Mouse (Mus musculus): ENCODE results near the gene Vsir. TPM values are rescaled to one million over a fixed set of nuclear protein-coding genes. Genes with fewer than 3 reads are reported as not detected.

The Vsir gene
- polyA plus RNA-seq, 1 experiment from 2014 or later: 1.7 TPM

- no peaks in the 10 kb centered on the region for H3K36me3 ChIP-seq (replicated peaks; ENCODE audit: control insufficient read depth, insufficient read depth, low read depth, low read length)
- DNase-seq (ENCODE audit: low spot score) (no peak), ATAC-seq (replicated peaks; ENCODE audit: insufficient number of reproducible peaks, low FRiP score, low TSS enrichment, low read depth) (no peak)
- no peaks in the 10 kb centered on the region for H3K27me3 ChIP-seq (ENCODE audit: control insufficient read depth, insufficient read depth, low read length)
- 62% methylated on average over 9 of the region's 9 CpGs for WGBS
- no peak overlapping the region for H3K4me3 ChIP-seq (ENCODE audit: low read depth, low read length)
- H3K9ac ChIP-seq (replicated peaks; ENCODE audit: low read length): no peak overlapping the region
- no peaks in the 10 kb centered on the region for H3K4me1 ChIP-seq (ENCODE audit: control insufficient read depth, insufficient read depth, low read length)
- no peak overlapping the region for H3K4me2 ChIP-seq (ENCODE audit: low read depth, low read length)
- no peak overlapping the region for H3K27ac ChIP-seq (replicated peaks; ENCODE audit: low read depth, low read length)
- no peaks in the 10 kb centered on the region for H3K9me3 ChIP-seq (replicated peaks; ENCODE audit: control insufficient read depth, low read length)
Measured at GRCm38 (mm10) chr10:60379419-60379957, 32.8 kb downstream of the Vsir start.

DNA sequence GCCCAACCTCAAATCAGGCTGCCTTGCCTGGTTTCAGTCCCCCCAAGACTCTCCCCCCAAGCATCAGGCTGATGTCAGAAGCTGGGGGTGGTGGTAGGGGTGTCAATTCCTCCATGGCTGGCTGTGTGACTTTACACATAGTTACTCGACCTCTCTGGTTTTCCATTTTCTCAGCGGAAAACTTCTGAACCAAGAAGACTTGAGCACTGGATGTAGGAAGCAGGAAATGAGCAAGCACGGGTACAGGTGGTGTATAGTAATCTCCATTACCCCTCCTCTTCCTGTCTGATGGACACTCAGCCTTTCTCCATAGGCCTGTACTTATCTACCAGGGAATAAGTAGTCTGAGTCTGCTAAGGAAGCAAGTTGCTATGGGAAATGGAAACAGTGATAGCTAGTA, 33.6 kb downstream of the Vsir start:
- Histone ChIP-seq H3K4me2 (ENCODE audit: low read depth, low read length) (no peak overlapping the region), H3K27ac (replicated peaks; ENCODE audit: low read depth, low read length) (no peak overlapping the region), H3K9me3 (replicated peaks; ENCODE audit: control insufficient read depth, low read length) (no peaks in the 10 kb centered on the region), H3K4me1 (ENCODE audit: control insufficient read depth, insufficient read depth, low read length) (no peaks in the 10 kb centered on the region), H3K27me3 (ENCODE audit: control insufficient read depth, insufficient read depth, low read length) (no peaks in the 10 kb centered on the region), H3K9ac (replicated peaks; ENCODE audit: low read length) (no peak overlapping the region), H3K36me3 (replicated peaks; ENCODE audit: control insufficient read depth, insufficient read depth, low read depth, low read length) (no peaks in the 10 kb centered on the region), H3K4me3 (ENCODE audit: low read depth, low read length) (no peak overlapping the region)
- 59% methylated on average over 3 of the region's 3 CpGs for WGBS
- ATAC-seq (replicated peaks; ENCODE audit: insufficient number of reproducible peaks, low FRiP score, low TSS enrichment, low read depth): no peak
- no peak for DNase-seq (ENCODE audit: low spot score)

DNA sequence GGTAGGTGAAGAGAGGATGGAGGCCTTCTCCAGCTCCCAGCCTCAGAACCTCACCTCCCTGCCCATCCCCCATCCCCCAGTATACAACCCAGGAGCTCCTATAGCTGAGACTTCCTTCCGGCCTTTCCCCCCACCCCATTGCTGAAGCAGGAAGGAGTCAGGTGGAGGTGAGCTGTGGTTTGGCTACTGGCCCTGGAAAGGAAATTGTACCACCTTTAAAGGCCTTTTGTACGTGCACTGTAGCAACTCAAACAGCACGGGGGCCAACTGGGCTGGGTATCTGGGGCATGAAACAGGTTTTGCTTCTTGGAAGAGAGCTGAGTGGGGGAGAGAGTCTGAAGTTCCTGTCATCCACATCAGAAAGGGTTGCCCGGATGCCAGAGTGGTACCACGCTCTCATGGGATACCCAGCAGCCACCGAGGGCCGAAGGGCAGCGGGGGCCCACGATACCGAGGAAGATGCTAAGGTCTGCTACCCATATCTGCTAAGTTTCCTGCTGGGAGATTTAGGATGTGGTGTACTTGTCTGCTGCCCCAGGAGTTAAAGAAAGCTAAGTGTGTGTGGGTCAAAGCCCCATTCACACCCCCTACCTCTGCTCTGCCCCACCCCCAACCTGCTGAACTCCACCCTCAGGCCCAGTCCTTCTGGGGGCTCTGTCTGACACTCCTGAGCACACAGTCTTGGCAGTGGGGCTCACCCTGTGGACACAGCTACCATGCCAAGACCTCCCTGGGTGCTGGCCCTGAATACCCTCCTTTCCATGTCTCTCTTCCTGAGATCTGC, 34.7 kb downstream of the Vsir start:
- no peak overlapping the region for H3K27ac ChIP-seq (replicated peaks; ENCODE audit: low read depth, low read length)
- ATAC-seq (replicated peaks; ENCODE audit: insufficient number of reproducible peaks, low FRiP score, low TSS enrichment, low read depth): no peak

DNA sequence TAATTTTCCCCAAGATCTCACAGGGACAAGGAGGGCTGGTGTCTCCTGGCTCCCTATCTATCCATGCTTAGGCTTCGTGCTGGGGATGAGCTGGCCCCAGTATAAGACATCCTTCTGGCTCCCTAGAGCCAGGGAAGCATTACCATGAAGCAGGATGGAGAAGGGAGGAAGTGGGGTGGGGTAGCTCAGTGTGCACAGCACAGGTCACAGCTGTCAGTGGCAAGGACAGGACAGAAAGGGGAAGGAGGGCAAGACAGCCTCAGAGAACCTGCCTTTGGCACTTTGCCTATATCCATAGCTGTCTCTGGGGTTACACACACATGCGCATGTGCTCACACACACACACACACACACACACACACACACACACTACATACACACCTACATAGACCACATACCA, 41.7 kb downstream of the Vsir start:
- 83% methylated on average over 2 of the region's 2 CpGs for WGBS
- H3K9me3 ChIP-seq (replicated peaks; ENCODE audit: control insufficient read depth, low read length): no peaks in the 10 kb centered on the region
- no peak for DNase-seq (ENCODE audit: low spot score)
- no peaks in the 10 kb centered on the region for H3K27me3 ChIP-seq (ENCODE audit: control insufficient read depth, insufficient read depth, low read length)
- no peak for ATAC-seq (replicated peaks; ENCODE audit: insufficient number of reproducible peaks, low FRiP score, low TSS enrichment, low read depth)
- no peaks in the 10 kb centered on the region for H3K4me1 ChIP-seq (ENCODE audit: control insufficient read depth, insufficient read depth, low read length)
- H3K4me2 ChIP-seq (ENCODE audit: low read depth, low read length): no peak overlapping the region
- H3K36me3 ChIP-seq (replicated peaks; ENCODE audit: control insufficient read depth, insufficient read depth, low read depth, low read length): no peaks in the 10 kb centered on the region
- H3K27ac ChIP-seq (replicated peaks; ENCODE audit: low read depth, low read length): no peak overlapping the region
- no peak overlapping the region for H3K9ac ChIP-seq (replicated peaks; ENCODE audit: low read length)
- no peak overlapping the region for H3K4me3 ChIP-seq (ENCODE audit: low read depth, low read length)

More for the DNA sequence above, 34.7 kb downstream of the Vsir start:
- H3K4me1 ChIP-seq (ENCODE audit: control insufficient read depth, insufficient read depth, low read length): no peaks in the 10 kb centered on the region
- 68% methylated on average over 10 of the region's 10 CpGs for WGBS
- H3K9me3 ChIP-seq (replicated peaks; ENCODE audit: control insufficient read depth, low read length): no peaks in the 10 kb centered on the region
- no peak overlapping the region for H3K4me3 ChIP-seq (ENCODE audit: low read depth, low read length)
- H3K4me2 ChIP-seq (ENCODE audit: low read depth, low read length): no peak overlapping the region
- no peak overlapping the region for H3K9ac ChIP-seq (replicated peaks; ENCODE audit: low read length)
- H3K36me3 ChIP-seq (replicated peaks; ENCODE audit: control insufficient read depth, insufficient read depth, low read depth, low read length): no peaks in the 10 kb centered on the region
- H3K27me3 ChIP-seq (ENCODE audit: control insufficient read depth, insufficient read depth, low read length): no peaks in the 10 kb centered on the region
- no peak for DNase-seq (ENCODE audit: low spot score)

DNA sequence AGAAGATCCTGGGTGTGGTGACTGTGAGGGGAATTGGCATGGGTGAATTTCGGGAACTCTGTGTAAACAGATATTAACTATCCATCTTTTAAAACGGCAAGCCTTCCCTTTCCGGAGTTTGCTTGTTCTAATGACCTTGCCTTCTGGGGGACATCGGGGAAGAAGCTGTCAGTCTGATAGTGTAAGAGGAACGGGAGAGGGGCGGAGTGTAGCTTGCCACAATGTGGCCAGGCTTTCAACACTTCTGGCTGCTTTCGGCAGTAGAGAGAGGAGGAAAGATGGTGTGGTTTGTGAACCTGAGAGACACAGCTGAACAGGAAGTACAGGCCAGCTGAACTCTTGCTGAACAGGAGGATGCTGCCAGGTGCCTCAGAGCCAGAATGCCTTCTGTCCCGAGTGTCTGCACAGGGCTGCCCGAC, 42.8 kb downstream of the Vsir start:
- H3K27ac ChIP-seq (replicated peaks; ENCODE audit: low read depth, low read length): no peak overlapping the region
- no peaks in the 10 kb centered on the region for H3K27me3 ChIP-seq (ENCODE audit: control insufficient read depth, insufficient read depth, low read length)
- H3K4me3 ChIP-seq (ENCODE audit: low read depth, low read length): no peak overlapping the region
- no peak overlapping the region for H3K4me2 ChIP-seq (ENCODE audit: low read depth, low read length)
- no peak overlapping the region for H3K9ac ChIP-seq (replicated peaks; ENCODE audit: low read length)
- WGBS: 48% methylated on average over 9 of the region's 9 CpGs
- no peaks in the 10 kb centered on the region for H3K9me3 ChIP-seq (replicated peaks; ENCODE audit: control insufficient read depth, low read length)
- no peaks in the 10 kb centered on the region for H3K36me3 ChIP-seq (replicated peaks; ENCODE audit: control insufficient read depth, insufficient read depth, low read depth, low read length)
- H3K4me1 ChIP-seq (ENCODE audit: control insufficient read depth, insufficient read depth, low read length): no peaks in the 10 kb centered on the region
- no peak for ATAC-seq (replicated peaks; ENCODE audit: insufficient number of reproducible peaks, low FRiP score, low TSS enrichment, low read depth)
- no peak for DNase-seq (ENCODE audit: low spot score)

DNA sequence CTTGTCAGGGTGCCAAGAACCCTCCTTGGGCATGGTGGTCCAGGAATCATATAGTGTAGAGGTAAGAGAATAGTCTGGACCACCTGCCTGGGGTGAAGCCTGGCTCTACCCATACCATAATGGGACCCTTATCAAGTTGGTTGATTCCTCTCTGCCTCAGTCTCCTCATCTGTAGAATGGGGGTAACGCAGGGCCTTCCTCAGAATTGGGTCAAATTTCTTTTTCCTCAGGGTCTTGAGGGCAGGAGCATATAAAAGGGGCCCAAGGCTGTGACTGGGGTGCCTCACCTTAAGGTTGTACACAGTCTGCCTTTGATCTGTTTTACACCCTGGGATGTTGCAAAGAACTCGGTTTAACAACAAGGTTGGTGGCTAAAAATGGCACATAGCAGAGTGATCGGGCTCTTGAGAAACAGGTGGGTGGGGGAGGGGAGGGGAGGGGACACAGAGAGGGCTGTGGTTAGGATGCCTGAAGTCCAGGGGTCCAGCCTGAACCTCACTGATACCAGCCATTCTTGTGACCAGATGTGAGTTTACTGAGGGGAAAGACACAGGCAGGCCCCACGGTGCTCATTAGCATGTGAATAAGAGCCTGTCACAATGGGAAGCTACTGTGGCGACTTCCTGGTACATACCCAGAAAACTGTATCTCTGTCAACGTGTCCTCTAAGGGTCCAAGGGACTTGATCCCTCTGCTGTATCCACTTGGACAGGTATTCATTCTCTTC, 43.7 kb downstream of the Vsir start:
- Histone ChIP-seq H3K9ac (replicated peaks; ENCODE audit: low read length) (no peak overlapping the region), H3K27ac (replicated peaks; ENCODE audit: low read depth, low read length) (no peak overlapping the region), H3K9me3 (replicated peaks; ENCODE audit: control insufficient read depth, low read length) (no peaks in the 10 kb centered on the region), H3K4me1 (ENCODE audit: control insufficient read depth, insufficient read depth, low read length) (no peaks in the 10 kb centered on the region), H3K36me3 (replicated peaks; ENCODE audit: control insufficient read depth, insufficient read depth, low read depth, low read length) (no peaks in the 10 kb centered on the region), H3K27me3 (ENCODE audit: control insufficient read depth, insufficient read depth, low read length) (no peaks in the 10 kb centered on the region), H3K4me2 (ENCODE audit: low read depth, low read length) (no peak overlapping the region), H3K4me3 (ENCODE audit: low read depth, low read length) (no peak overlapping the region)
- 42% methylated on average over 6 of the region's 6 CpGs for WGBS
- DNase-seq (ENCODE audit: low spot score): no peak
- ATAC-seq (replicated peaks; ENCODE audit: insufficient number of reproducible peaks, low FRiP score, low TSS enrichment, low read depth): no peak

DNA sequence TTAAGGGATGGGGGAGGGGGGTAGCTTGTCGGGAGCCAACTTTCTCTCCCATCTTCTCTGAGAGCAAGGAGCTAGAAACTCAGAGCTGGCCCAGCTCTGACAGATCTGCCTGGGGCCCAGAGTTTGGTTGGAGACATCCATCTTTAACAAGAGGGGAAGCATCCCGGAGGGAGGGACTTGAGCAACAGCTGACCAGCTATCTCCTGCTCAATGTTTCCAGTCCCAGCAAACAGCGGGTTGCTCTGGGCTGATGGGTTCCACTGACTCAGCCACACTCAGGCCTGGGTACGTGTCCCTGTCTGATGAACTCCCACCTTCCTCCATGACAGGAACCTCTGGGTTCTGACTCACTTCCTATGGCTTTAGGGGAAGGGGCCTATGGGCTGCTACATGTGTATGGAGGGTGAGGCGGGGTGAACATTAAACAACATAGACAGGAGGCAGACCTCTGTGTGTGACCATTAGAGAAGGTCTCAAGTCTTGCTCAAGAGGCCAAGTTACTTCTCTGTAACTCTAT, 44.3 kb downstream of the Vsir start:
- Histone ChIP-seq H3K9ac (replicated peaks; ENCODE audit: low read length) (no peak overlapping the region), H3K4me1 (ENCODE audit: control insufficient read depth, insufficient read depth, low read length) (no peaks in the 10 kb centered on the region), H3K27me3 (ENCODE audit: control insufficient read depth, insufficient read depth, low read length) (no peaks in the 10 kb centered on the region), H3K27ac (replicated peaks; ENCODE audit: low read depth, low read length) (no peak overlapping the region), H3K9me3 (replicated peaks; ENCODE audit: control insufficient read depth, low read length) (no peaks in the 10 kb centered on the region), H3K36me3 (replicated peaks; ENCODE audit: control insufficient read depth, insufficient read depth, low read depth, low read length) (no peaks in the 10 kb centered on the region), H3K4me2 (ENCODE audit: low read depth, low read length) (no peak overlapping the region), H3K4me3 (ENCODE audit: low read depth, low read length) (no peak overlapping the region)
- ATAC-seq (replicated peaks; ENCODE audit: insufficient number of reproducible peaks, low FRiP score, low TSS enrichment, low read depth) (no peak), DNase-seq (ENCODE audit: low spot score) (no peak)
- 64% methylated on average over 5 of the region's 5 CpGs for WGBS

GRCm38 (mm10) chr10:60391661-60392060, 45.0 kb downstream of the Vsir start:
- DNase-seq (ENCODE audit: low spot score): no peak
- ATAC-seq (replicated peaks; ENCODE audit: insufficient number of reproducible peaks, low FRiP score, low TSS enrichment, low read depth): no peak
- H3K9me3 ChIP-seq (replicated peaks; ENCODE audit: control insufficient read depth, low read length): no peaks in the 10 kb centered on the region
- no peaks in the 10 kb centered on the region for H3K4me1 ChIP-seq (ENCODE audit: control insufficient read depth, insufficient read depth, low read length)
- no peaks in the 10 kb centered on the region for H3K36me3 ChIP-seq (replicated peaks; ENCODE audit: control insufficient read depth, insufficient read depth, low read depth, low read length)
- no peak overlapping the region for H3K9ac ChIP-seq (replicated peaks; ENCODE audit: low read length)
- no peaks in the 10 kb centered on the region for H3K27me3 ChIP-seq (ENCODE audit: control insufficient read depth, insufficient read depth, low read length)
- 90% methylated on average over 9 of the region's 9 CpGs for WGBS
- no peak overlapping the region for H3K27ac ChIP-seq (replicated peaks; ENCODE audit: low read depth, low read length)
- H3K4me3 ChIP-seq (ENCODE audit: low read depth, low read length): no peak overlapping the region
- H3K4me2 ChIP-seq (ENCODE audit: low read depth, low read length): no peak overlapping the region

Data from embryonic facial prominence, embryonic 11.5 days (tissue).